Mouse (Mus musculus) activated CD4-positive, CD25-positive, alpha-beta regulatory T cell, adult 4 months (primary cell): Measurements from ENCODE around the gene Xrn2. TPM values are rescaled to one million over a fixed set of nuclear protein-coding genes. Genes with fewer than 3 reads are reported as not detected.
A peak's percentile ranks its signal among the peaks of the same experiment; 100 is the strongest.
"Not testable (repeated sequence)": the region's sequence is repeated elsewhere in the genome, so short reads cannot be mapped to it uniquely, and the experiment has no call there.

Experiments used
- ATAC-seq: one replicate; pipeline ENCODE4 v1.8.0; 2017
- polyA plus RNA-seq, 2 experiments: library from polyadenylated mRNA; unstranded; fragments of 100-300 nt; shearing (Covaris generic); gene quantifications; one replicate each; pipeline ENCODE4 v1.2.1; 2017

Xrn2 gene
- polyA plus RNA-seq: 100 to 1,000 TPM; 173 to 239 TPM

- ATAC-seq: peak; percentile 84
Observed at GRCm38 (mm10) chr2:147012623-147013184, at the start of gene Xrn2. Gene Xrn2, plus strand, starts transcription at chr2:147012996.

DNA sequence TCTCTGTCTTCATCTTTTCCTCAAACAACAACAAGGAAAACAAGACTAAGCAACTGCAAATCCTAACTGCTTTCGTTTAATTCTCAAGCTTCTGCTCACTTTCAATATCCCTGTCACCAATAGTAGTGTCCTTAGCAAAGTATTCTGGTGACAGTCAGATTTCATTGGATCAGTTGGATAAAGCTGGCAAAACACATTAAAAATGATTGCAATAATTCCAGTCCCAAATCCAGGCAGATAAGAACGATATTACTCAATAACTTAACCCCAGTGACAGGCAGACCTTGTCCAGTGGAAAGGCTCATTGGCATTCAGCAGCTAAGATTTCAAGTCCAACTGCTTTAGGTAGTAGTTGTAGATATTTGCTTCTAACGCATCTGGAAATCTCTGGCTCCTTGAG lies 37.8 kb upstream of the Xrn2 start:
- no peak for ATAC-seq

DNA sequence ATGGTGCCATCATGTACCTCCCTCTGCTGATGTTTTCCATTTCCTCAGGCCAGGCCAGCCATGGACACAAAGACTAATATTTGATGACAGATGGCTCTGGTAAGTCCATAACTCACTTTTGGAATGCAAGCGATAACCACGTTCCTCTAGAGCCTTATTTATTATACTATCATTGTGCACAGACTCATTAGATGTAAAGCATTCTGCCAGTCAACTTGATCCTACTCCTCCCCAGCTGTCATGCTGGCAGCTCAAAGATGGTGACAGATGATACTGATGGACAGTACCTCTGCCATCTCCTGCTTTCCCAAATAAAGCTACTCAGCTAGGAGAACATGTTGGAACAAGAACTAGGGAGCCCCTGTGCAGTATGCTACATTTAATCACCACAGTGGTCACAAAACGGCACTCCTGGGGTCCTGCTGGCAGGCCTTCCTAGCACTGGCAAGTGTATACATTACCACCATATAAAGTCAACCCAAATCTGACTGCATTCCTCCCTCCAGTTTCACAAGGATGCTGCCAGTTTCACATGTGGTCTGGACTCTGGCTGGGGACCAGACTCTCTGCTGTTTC lies 37.3 kb upstream of the Xrn2 start:
- no peak for ATAC-seq

DNA sequence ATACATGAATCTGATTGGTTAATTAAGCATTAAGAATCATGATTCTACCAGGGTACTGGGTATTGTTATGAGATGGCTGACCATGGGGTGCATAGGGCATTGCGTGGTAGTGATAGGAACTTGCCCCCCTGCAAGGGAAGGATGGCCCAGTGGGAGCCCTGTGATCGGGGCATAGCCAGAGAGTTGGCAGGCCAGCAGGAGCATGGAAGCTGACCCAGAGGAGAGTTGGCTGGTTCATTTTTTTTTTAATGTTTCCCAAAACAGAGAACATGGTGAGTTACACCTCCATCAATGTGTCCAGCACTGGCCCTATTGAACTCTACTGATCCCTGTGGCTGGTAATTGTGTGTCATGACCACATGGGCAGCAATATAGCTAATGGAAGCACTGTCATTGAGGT lies 30.0 kb upstream of the Xrn2 start:
- no peak for ATAC-seq

DNA sequence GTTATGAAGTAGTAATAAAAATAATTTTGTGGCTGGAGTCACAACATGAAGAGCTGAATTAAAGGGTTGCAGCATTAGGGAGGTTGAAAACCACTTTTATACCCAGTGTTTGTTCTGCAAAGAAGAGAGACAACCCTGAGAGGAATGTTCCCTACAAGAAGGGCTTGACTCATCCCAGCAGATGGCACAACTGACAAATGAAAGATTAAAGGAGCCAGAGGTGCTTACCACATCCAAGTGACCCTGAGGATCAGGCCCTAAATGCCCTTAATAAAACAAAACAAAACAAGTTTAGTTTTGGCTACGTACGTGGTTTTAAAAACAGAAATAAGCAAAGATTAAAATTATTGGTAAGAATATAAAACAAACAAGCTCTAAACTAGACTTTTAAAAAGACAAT lies 28.0 kb upstream of the Xrn2 start:
- no peak for ATAC-seq

- ATAC-seq: no peak
Observed at GRCm38 (mm10) chr2:146985807-146986206, 27.0 kb upstream of the Xrn2 start.

GRCm38 (mm10) chr2:146986429-146986828 lies 26.4 kb upstream of the Xrn2 start:
- no peak for ATAC-seq

DNA sequence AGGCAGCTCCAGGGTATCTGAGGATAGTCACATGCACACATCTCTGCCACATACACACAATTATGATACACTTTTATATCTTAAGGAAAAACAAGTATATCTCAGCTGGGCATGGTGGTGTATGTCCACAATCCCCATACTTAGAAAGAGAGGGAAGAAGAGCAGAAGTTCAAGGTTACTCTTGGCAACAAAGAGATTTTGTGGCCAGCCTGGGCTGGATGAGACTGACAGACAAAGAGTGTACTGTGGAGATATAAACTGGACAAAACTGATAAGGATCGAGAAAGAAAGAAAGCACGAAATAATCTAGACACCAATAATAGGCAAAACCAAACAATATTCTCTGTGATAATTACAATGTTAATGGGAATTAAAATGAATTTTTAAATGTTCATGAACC lies 5.5 kb upstream of the Xrn2 start:
- ATAC-seq: no peak

GRCm38 (mm10) chr2:147009084-147009483 lies 3.7 kb upstream of the Xrn2 start:
- no peak for ATAC-seq

GRCm38 (mm10) chr2:147010141-147010540 lies 2.7 kb upstream of the Xrn2 start:
- ATAC-seq: no peak

- no peak for ATAC-seq
Observed at GRCm38 (mm10) chr2:147010952-147011351, 1.8 kb upstream of the Xrn2 start.

GRCm38 (mm10) chr2:147011474-147012140 lies 1.2 kb upstream of the Xrn2 start:
- ATAC-seq: peak; percentile 26

- ATAC-seq: peak; percentile 2
Observed at GRCm38 (mm10) chr2:147012141-147012622, 614 bp upstream of the Xrn2 start.

GRCm38 (mm10) chr2:147013194-147013969 lies 586 bp downstream of the Xrn2 start:
- ATAC-seq: peak; percentile 16

GRCm38 (mm10) chr2:147014101-147014886 lies 1.5 kb downstream of the Xrn2 start:
- no peak for ATAC-seq

DNA sequence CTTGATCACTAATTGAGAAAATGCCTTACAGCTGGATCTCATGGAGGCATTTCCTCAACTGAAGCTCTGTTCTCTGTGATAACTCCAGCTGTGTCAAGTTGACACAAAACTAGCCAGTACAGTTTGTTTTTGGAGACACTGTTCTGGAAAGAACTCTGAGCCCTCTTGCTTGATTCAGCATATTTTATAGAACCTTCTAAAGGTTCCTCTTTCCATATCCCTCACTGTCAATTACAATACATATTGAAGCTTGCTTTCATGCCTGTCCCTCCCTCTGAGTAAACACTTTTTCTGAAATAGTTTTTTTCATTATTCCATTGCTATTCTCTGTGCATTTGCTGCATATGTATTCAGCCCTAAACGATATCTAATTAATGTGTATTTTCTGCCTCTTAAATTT lies 9.2 kb downstream of the Xrn2 start:
- ATAC-seq: not testable (repeated sequence)

DNA sequence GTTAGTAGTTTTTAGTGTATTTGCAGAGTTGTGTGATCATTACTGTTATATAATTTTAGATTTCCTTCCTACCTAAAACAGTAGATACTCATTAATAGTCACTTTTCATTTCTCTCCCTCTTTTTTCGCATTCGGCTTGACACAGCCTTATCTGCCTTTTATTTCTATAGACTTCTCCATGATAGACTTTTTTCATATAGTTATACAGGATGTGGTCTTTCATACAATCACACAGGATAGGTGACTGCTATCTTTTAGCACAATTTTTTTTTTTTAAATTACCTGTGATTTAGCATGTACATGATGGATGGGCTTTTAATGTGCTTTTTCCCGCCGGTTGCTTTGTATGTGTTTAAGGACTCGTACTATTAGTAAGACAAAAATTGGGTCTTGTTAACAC lies 10.3 kb downstream of the Xrn2 start:
- peak; percentile 60 for ATAC-seq

GRCm38 (mm10) chr2:147023560-147023959 lies 10.8 kb downstream of the Xrn2 start:
- ATAC-seq: no peak

DNA sequence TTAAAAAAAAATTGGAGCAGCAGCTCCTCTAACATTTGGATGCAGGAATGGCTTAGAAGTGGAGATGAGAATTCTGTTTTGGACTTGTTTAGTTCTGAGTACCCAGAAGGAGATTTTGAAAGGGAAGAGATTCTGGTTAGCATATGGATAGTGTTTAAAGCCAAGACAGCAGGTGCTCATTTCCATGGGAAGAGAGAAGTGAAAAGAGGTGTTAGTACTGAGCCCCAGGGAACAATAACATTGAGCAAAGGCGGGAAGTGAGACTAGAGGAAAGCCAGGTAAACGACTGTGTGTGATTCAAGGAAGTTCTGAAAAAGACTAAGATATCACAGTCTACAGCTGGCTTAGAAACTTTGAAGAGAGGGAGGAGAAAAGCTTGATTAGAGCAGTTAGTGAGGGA lies 20.3 kb downstream of the Xrn2 start:
- ATAC-seq: no peak

GRCm38 (mm10) chr2:147035864-147036263 lies 23.1 kb downstream of the Xrn2 start:
- ATAC-seq: no peak

DNA sequence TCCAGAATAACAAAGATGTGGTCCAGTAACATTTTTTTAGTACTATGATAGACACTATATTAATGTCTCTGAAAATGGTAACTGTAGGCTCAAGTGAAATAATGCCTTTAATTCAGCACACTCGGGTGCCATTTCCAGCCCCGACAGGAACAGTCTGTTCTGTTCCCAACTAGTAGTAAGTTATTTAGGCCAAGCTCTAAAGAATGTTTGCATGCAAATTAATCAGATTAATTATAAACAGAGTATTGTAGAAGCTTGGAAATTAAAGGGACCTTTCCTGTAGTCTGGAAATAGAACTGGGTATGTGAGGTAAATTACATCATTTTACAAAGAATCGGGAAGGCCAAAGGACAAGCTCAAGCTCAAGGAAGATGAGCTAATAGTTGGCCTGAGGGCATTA lies 34.3 kb downstream of the Xrn2 start:
- no peak for ATAC-seq

DNA sequence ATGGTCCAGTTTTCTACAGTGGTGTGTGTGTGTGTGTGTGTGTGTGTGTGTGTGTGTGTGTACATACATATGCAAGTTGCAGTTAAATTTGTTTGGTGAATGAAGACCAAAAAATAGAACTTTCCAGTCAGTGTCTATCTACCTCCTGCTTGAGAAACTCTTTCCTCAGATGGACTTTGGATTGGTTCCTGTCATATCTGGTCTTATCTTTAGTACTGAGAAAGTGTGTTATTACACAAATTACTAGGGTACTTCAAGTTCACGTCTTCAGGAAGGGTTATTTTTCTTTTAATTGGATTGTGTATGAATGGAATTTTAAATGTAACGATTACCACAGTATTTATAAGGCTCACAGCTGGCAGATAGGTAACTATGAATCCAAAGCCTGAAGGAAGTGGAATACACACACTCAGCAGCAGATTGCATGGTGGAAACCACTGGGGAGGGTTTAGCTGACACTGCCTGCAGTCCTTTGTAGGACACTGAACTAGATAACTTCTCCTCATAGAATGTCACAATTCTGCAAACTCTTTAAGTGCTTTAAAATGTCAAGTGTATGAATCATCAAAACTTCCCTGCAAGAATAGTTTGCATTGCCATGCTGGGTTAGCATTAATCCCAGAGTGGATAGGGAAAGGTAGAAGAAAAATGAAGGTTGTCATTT lies 40.6 kb downstream of the Xrn2 start:
- no peak for ATAC-seq
